Mouse (Mus musculus) liver, postnatal 0 days (tissue): Measurements from ENCODE around the gene Fibin. TPM values are rescaled to one million over a fixed set of nuclear protein-coding genes. Genes with fewer than 3 reads are reported as not detected.

Experiments
- ATAC-seq: fragments of 200-750 bp; cut with Nextera tagmentation; 2 replicates; pipeline ENCODE4 v1.8.0; 2017; ENCODE audit warnings: mild to moderate bottlenecking, moderate library complexity
- DNase-seq: peaks from one replicate; pipeline ENCODE4 v3.0.0-alpha.2; 2016
- H3K27ac ChIP-seq: fragments of 300-500 bp; sonication (generic); 2 replicates; pipeline ENCODE4 v1.5.1; 2014; ENCODE audit warnings: antibody characterized with exemption, moderate library complexity, mild to moderate bottlenecking, low read depth
- H3K27me3 ChIP-seq: fragments of 300-500 bp; sonication (generic); 2 replicates; pipeline ENCODE4 v1.6.1; 2014; ENCODE audit warnings: low read length, control low read depth, mixed read lengths; ENCODE audit not compliant: insufficient read depth
- H3K36me3 ChIP-seq: fragments of 300-500 bp; sonication (generic); replicated peaks from 2 replicates; pipeline ENCODE4 v1.6.1; 2014; ENCODE audit warnings: mild to moderate bottlenecking, control low read depth, low read length, moderate library complexity, mixed read lengths; ENCODE audit not compliant: insufficient read depth
- H3K4me1 ChIP-seq: fragments of 300-500 bp; sonication (generic); 2 replicates; pipeline ENCODE4 v1.6.1; 2014; ENCODE audit warnings: antibody characterized with exemption, mild to moderate bottlenecking, control low read depth; ENCODE audit not compliant: insufficient read depth
- H3K4me2 ChIP-seq: fragments of 300-500 bp; sonication (generic); 2 replicates; pipeline ENCODE4 v1.6.1; 2014; ENCODE audit warnings: low read depth, mild to moderate bottlenecking, low read length, moderate library complexity, mixed read lengths
- H3K4me3 ChIP-seq: fragments of 300-500 bp; sonication (generic); 2 replicates; pipeline ENCODE4 v1.5.1; 2014; ENCODE audit warnings: low read depth, low read length
- H3K9ac ChIP-seq: fragments of 300-500 bp; sonication (generic); replicated peaks from 2 replicates; pipeline ENCODE4 v1.6.1; 2014; ENCODE audit warnings: mild to moderate bottlenecking, moderate library complexity
- H3K9me3 ChIP-seq: fragments of 300-500 bp; sonication (generic); 2 replicates; pipeline ENCODE4 v1.6.1; 2016; ENCODE audit warnings: mild to moderate bottlenecking, control low read depth, low read length, mixed read lengths
- CTCF ChIP-seq: sonication (generic); IDR thresholded peaks from 2 replicates; pipeline ENCODE4 v1.5.1; 2016; ENCODE audit warnings: antibody characterized with exemption, low read depth
- EP300 ChIP-seq: IDR thresholded peaks from 2 replicates; pipeline ENCODE4 v1.6.1; 2016; ENCODE audit warnings: antibody characterized with exemption, low read depth, mild to moderate bottlenecking
- WGBS: fragments of 180-500 bp; shearing (Covaris S2); extraction: QIAGEN DNeasy Blood & Tissue Kit; methylation state at CpG from one replicate; pipeline ENCODE4 v1.1.7; 2014; ENCODE audit not compliant: insufficient replicate concordance; 5-methylcytosine and 5-hydroxymethylcytosine counted together
- polyA plus RNA-seq: library from polyadenylated mRNA; unstranded; fragments of >200 nt; fragmentation: Nextera tagmentation; extraction: Ambion mirVana; gene quantifications from 2 replicates; pipeline ENCODE4 v1.2.1, GENCODE M21; 2015

The Fibin gene
- polyA plus RNA-seq, 1 experiment from 2014 or later = 0.36 TPM

- H3K4me3 ChIP-seq = no peak overlapping the region
- H3K27ac ChIP-seq = peak overlapping the region; percentile 18; the same call in 1 of the 2 replicates
- H3K27me3 ChIP-seq = no peaks in the 10 kb centered on the region
- no peaks in the 10 kb centered on the region for H3K36me3 ChIP-seq
- H3K4me1 ChIP-seq = peaks cover 6% of the 10 kb centered on the region
- H3K9ac ChIP-seq = no peak overlapping the region
- H3K4me2 ChIP-seq = no peak overlapping the region
- DNase-seq = no peak
- 54% methylated on average over 1 of the region's 1 CpGs for WGBS
- H3K9me3 ChIP-seq = no peaks in the 10 kb centered on the region
- ATAC-seq = peak; percentile 57
- TF ChIP-seq CTCF = no peak
- TF ChIP-seq EP300 = no peak
Observed at GRCm38 (mm10) chr2:110318719-110319118, 44.3 kb downstream of the Fibin start.

- ATAC-seq = peak; percentile 35
- no peak overlapping the region for H3K9ac ChIP-seq
- no peak overlapping the region for H3K4me2 ChIP-seq
- peaks cover 6% of the 10 kb centered on the region for H3K4me1 ChIP-seq
- 0 out of 2 replicates have a peak overlapping the region, but pooled peaks have one; percentile 30 for H3K27ac ChIP-seq
- no peaks in the 10 kb centered on the region for H3K9me3 ChIP-seq
- no peaks in the 10 kb centered on the region for H3K36me3 ChIP-seq
- TF ChIP-seq CTCF (no peak), EP300 (no peak)
- no peak for DNase-seq
- no peaks in the 10 kb centered on the region for H3K27me3 ChIP-seq
- WGBS = 38% methylated on average over 3 of the region's 3 CpGs
- no peak overlapping the region for H3K4me3 ChIP-seq
Observed at GRCm38 (mm10) chr2:110316116-110316883, 46.7 kb downstream of the Fibin start.

DNA sequence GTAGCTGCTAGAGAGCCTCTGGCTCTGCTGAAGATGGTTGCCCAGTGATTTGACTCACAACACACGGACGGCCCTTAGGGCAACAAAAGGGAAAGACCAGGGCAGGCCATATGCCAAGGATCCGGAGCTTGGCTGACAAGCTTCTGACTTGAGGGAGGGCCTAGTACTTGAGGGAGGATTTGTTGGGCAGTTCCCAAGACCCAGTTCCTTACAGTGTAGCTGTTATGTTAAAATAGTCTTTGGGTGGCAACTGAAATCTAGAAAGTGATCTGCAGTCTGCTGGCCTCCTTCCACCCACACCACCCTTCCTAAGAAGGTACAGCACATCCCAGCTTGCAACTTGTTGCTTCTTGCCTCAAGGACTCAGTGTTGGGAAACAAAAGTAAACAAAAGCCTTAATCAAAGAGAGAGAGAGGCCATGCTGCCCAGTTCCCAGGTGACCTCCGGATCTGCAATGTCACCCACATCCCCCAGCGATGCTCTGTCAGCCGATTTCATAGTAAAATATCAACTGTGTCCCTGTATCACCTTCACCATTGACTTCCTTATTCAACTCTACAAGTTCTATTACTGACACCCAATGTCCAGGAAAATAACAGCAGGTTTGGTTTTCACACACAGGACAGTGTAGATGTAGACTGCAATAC is 48.4 kb downstream of the Fibin start, which contains the start of gene Bbox1:
Gene Bbox1 (minus strand): TSS at position 52 of the 647 bp plus-strand sequence.
- Histone ChIP-seq H3K4me3 (no peak within 1 kb of the TSS), H3K27me3 (no peaks in the 10 kb centered on the region), H3K4me1 (peaks cover 6% of the 10 kb centered on the region), H3K9ac (no peak within 1 kb of the TSS), H3K4me2 (no peak within 1 kb of the TSS), H3K36me3 (no peaks in the 10 kb centered on the region), H3K27ac (peak within 1 kb of the TSS; percentile 58), H3K9me3 (no peaks in the 10 kb centered on the region)
- DNase-seq (peak; percentile 31), ATAC-seq (peak; percentile 84)
- WGBS = 57% methylated on average over 6 of the region's 6 CpGs
- TF ChIP-seq EP300 = peak; percentile 54; the same call in 1 of the 2 replicates
- TF ChIP-seq CTCF = peak; percentile 23

DNA sequence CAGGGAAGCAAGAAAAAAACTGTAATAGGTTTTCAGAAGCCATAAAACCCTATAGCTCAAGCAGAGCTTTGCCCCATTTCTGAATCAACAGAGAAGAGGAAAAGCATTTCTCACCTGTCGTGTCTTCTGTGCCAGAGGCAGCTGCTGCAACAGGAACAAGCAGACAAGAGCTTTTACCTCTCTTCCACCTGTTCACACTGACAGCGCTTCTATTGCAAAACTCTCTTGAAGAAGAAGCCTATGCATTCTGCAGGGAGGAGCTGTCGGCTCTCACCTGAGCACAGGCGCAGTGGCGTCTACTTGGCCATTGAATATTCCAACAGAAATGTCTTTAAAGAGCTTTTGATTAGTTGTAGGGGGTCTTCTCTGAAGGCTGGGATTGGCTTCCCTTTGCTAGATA is 48.9 kb downstream of the Fibin start:
- ATAC-seq (no peak), DNase-seq (no peak)
- no peak overlapping the region for H3K4me3 ChIP-seq
- no peak overlapping the region for H3K9ac ChIP-seq
- no peaks in the 10 kb centered on the region for H3K9me3 ChIP-seq
- peak overlapping the region; percentile 58 for H3K27ac ChIP-seq
- 67% methylated on average over 5 of the region's 5 CpGs for WGBS
- peaks cover 6% of the 10 kb centered on the region for H3K4me1 ChIP-seq
- H3K27me3 ChIP-seq = no peaks in the 10 kb centered on the region
- no peaks in the 10 kb centered on the region for H3K36me3 ChIP-seq
- no peak for TF ChIP-seq EP300
- TF ChIP-seq CTCF = no peak
- H3K4me2 ChIP-seq = no peak overlapping the region

DNA sequence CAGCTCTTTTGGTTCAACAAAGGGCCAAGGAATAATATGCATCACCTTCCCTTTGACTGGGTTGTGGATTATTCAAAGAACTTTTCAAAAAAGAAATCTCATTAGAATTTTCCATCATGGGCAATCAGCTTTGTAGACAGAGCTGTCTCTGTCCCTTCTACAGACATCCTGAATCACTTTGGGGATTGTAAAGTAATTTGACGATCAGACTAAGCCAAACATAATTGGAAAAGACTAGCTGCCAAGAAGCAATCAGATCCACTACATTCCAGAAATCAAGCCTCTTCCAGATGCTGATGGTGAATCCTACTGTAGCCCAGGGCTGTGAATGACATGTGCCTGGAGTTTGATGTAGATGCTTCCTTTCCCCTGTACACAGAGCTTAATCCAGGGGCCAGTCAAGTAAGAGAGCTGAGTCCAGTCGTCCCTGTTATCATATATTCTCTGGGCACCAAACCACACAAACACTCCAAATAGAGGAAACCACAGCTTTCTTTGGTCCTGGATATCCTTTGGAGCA is 49.6 kb downstream of the Fibin start:
- H3K4me3 ChIP-seq = no peak overlapping the region
- no peaks in the 10 kb centered on the region for H3K9me3 ChIP-seq
- WGBS = 54% methylated on average over 2 of the region's 2 CpGs
- TF ChIP-seq CTCF (no peak), EP300 (no peak)
- H3K4me2 ChIP-seq = no peak overlapping the region
- ATAC-seq (no peak), DNase-seq (no peak)
- no peaks in the 10 kb centered on the region for H3K36me3 ChIP-seq
- H3K9ac ChIP-seq = no peak overlapping the region
- no peak overlapping the region for H3K27ac ChIP-seq
- peaks cover 6% of the 10 kb centered on the region for H3K4me1 ChIP-seq
- H3K27me3 ChIP-seq = no peaks in the 10 kb centered on the region

Other genes starting within 250 kb of the Fibin start
- gene Bbox1, start 48.6 kb downstream of the Fibin start, polyA plus RNA-seq = 26.1 and 28.9 TPM in 2 replicates
- gene Slc5a12, start 234.1 kb upstream of the Fibin start, polyA plus RNA-seq = not detected in 2 replicates